Mouse (Mus musculus) granulocyte monocyte progenitor cell, adult 5-6 weeks (primary cell): Measurements from ENCODE around the gene Dusp19. TPM values are rescaled to one million over a fixed set of nuclear protein-coding genes. Genes with fewer than 3 reads are reported as not detected.

Experiments used
- ATAC-seq: replicated peaks from 2 replicates; pipeline ENCODE4 v1.8.0; 2016; ENCODE audit warnings: mild to moderate bottlenecking, moderate TSS enrichment, inconsistent platforms; ENCODE audit not compliant: poor library complexity, severe bottlenecking
- total RNA-seq, 2 experiments: library from RNA; stranded (forward) in 1 of 2; stranded (reverse) in 1 of 2; fragments of 200-712, 200-1000 nt in 1 of 2; fragments of >200 nt in 1 of 2; fragmentation: Nextera tagmentation in 1 of 2; gene quantifications; 2 replicates each; pipeline ENCODE4 v1.2.3; 2014 to 2017

Gene Dusp19
- total RNA-seq, 2 experiments from 2014 or later, result 6.2 to 11.5 TPM

- ATAC-seq, result no peak
Observed at GRCm38 (mm10) chr2:80632336-80633026, 15.6 kb downstream of the Dusp19 start.

GRCm38 (mm10) chr2:80638364-80639241, 21.8 kb downstream of the Dusp19 start:
- peak; percentile 96 for ATAC-seq

- no peak for ATAC-seq
Observed at GRCm38 (mm10) chr2:80639398-80639797, 22.6 kb downstream of the Dusp19 start.

GRCm38 (mm10) chr2:80639864-80640263, 23.0 kb downstream of the Dusp19 start:
- ATAC-seq, result peak; percentile 38

GRCm38 (mm10) chr2:80661414-80661813, 44.6 kb downstream of the Dusp19 start:
- ATAC-seq, result peak; percentile 42; the same call in 1 of the 2 replicates

GRCm38 (mm10) chr2:80662682-80663081, 45.8 kb downstream of the Dusp19 start:
- no peak for ATAC-seq

GRCm38 (mm10) chr2:80667396-80667964, 50.6 kb downstream of the Dusp19 start:
- ATAC-seq, result no peak

GRCm38 (mm10) chr2:80669868-80670666, 53.2 kb downstream of the Dusp19 start:
- no peak for ATAC-seq

GRCm38 (mm10) chr2:80678803-80679202, 62.0 kb downstream of the Dusp19 start:
- no peak for ATAC-seq

Other genes starting within 250 kb of the Dusp19 start
- not detected in 2 replicates for gene Frzb, start 169.4 kb upstream of the Dusp19 start, total RNA-seq (2014; fragmentation: Nextera tagmentation)
- not detected in 2 replicates for gene Frzb, start 169.4 kb upstream of the Dusp19 start, total RNA-seq (2017)
- 0.11 TPM in 1 of 2 replicates, not detected in the other for gene Nckap1, start 35.7 kb upstream of the Dusp19 start, total RNA-seq (2014; fragmentation: Nextera tagmentation)
- gene Nckap1, start 35.7 kb upstream of the Dusp19 start, total RNA-seq (2017), result 1.3 and 1.7 TPM in 2 replicates
- gene Nup35, start 191 bp downstream of the Dusp19 start, total RNA-seq (2014; fragmentation: Nextera tagmentation), result 22.2 and 37.5 TPM in 2 replicates
- gene Nup35, start 191 bp downstream of the Dusp19 start, total RNA-seq (2017), result 35.3 and 49.2 TPM in 2 replicates